Mouse (Mus musculus): ENCODE measurements at regions not wholly inside any gene's neighbourhood (a gene's known extent, or its start where the extent isn't known, plus 50 kb on each side); places are given as distances from the start of the nearest gene placed in this dataset.

DNA sequence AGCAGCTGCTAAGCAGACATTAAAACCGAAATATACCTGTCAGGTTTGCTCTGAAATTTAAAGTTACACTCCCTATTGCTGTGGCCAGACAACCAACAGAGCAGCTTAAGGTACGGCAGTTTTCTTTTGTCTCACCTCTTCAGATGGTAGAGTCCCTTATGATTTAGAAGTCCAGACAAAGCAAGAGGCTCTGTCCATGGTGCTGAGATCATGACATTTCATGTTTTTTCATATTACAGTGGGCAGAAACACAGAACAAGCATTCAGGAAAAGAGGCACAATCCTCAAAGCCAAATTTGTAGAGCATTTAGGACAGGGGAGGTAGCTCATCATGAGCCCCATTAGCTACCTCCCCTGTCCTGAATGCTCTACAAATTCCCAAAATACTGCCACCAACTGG, 620.0 kb downstream of the Dnah5 start:
- peak; percentile 16 for DNase-seq

DNA sequence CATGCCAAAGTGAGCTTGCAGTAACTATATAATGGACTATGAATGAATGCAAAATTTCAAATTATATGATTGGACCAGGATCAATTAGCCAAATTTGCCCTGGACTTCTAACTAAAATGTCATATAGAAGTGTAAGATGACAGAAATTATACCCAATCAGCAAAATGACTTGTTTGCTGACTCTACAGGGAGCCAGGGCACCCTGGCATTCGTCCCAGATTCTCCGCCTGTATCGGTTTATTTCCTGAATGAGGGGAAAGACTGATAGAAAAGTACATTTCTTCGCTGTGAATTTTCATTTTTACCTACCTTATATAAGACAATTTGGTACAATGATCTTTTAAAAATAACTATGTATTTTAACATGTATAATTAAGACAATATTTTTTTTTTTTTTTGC, 631.3 kb downstream of the Dnah5 start:
- DNase-seq = no peak

DNA sequence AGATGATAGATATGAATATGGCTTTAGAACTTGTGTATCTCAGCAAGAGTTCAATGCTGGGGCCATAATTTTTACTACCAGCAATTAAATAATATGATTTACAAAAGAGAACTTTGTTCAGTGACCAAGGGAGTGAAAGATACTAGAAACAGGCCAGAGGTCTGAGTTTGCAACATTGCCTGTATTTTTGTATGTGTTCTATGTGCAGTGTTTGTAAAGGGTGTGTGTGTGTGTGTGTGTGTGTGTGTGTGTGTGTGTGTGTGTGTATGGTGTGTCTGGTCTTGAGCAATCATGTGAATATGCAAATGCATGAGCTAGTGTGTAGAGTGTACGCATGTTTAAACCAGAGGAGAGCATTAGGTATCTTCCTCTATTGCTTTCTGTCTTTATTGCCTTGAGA, 636.8 kb downstream of the Dnah5 start:
- DNase-seq = no peak

DNA sequence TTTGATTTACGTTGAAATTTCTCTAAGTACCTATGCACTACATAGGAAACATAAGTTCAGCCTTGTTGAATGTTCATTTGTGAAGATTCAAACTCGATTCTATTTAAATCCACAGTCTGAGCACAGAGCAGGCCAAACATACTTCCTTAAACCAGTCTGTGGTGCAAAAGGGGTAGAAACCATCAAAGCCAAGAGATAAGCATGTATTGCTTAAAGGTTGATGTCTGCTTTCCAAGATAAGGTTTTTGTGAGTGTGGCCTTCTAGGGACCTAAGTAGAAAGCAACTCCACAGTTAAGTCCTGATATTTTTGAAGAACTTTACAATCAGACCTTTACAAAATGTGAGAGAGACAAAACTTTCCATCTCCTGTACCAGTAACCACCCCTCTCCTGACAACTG, 652.9 kb downstream of the Dnah5 start:
- no peak for DNase-seq

DNA sequence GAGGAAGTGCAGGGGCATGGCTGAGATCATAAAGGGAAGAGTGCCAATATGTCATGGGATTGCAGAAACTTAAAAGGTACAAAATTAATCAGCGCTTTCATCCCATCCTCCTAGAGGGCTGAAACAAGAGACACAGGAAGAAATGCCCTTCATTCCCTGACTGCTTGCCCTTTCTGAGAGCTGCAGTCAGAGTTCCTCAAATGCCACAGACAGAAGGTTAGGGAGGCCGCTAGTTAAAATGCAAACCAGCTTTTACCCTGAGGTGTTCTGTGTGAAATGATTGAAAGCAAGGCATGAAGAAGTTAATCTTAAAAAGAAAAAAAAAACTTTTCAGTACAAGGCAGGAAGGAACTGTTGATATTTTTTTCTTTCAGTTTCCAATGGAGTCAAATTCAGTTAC, 654.6 kb downstream of the Dnah5 start:
- DNase-seq = no peak

DNA sequence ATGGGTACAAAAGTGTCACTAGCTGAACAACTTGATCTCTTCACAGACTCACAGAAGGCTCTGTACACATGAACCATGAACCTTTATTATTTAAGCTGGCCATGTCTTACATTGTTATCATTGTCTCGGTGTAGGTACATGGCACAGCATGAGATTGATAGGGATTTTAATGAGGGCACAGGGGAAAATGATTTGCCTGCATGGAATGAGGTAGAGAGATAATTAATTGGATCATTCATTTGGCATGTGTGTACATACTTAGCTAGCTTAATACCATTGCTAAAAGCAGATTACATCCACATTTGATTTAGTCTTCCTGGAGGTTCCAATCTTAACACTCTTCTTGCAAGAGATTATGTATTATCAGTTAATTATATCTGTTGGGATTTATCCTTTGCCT, 660.5 kb downstream of the Dnah5 start:
- peak; percentile 53 for DNase-seq

DNA sequence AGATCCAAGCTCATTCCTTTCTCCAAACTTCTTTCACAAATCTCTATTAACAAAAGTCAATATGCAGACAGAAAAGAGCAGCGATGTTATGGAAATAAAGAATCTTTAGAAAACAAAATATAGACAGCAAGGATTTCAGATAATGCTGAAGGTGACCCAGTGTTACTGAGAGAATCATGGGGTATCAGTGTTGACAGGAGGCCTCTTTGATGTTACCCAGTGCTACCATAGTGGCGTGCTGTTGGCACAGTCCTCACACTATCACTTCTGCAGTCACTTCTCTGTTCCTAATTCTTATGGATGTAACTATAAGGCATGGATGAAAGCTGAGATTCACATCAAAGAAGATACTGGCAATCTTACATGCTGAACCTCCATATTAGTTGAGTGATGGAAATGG, 661.4 kb downstream of the Dnah5 start:
- no peak for DNase-seq

DNA sequence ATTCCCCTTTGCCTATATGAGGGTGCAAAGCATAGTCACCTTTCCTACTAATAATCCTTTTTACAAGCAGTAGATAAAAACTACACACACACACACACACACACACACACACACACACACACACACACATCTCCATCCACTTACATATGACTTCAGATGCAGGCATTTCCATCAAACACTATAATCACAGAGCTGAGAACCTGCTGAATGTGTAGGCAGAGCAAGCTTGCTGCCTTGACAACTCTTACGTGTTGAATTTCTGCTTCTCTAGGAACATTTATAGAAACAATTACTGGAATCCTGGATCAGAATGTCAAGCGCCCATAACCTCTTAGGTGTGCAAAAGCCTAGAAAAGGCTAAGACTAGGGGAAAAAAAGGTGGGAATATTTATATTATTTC, 669.4 kb downstream of the Dnah5 start:
- DNase-seq = no peak

DNA sequence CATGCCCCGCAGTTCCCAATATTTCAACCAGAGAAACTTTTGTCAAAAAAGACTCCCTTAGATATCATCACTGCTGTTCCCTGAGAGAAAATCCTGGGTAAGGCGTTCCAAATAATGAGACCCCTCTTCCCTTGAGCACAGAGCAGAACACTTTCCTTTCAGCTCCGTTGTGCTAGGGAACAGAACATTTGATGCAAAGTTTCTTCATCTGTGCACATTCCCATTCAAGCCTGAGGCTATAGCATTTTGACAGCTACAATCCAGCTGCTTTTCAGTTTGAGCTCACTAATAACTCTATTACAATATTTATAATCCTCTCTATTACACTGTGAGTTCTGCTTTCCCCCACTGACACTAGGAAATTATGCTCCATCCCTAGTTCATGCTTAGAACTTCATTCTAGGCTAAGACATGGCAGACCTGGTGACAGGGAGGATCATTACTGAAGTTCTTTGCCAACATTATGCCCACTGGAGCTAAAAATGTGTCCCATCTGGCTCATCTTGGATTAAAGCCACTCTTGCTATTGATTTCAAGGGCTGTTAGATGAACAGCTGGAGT, 692.8 kb downstream of the Dnah5 start:
- no peak for DNase-seq

DNA sequence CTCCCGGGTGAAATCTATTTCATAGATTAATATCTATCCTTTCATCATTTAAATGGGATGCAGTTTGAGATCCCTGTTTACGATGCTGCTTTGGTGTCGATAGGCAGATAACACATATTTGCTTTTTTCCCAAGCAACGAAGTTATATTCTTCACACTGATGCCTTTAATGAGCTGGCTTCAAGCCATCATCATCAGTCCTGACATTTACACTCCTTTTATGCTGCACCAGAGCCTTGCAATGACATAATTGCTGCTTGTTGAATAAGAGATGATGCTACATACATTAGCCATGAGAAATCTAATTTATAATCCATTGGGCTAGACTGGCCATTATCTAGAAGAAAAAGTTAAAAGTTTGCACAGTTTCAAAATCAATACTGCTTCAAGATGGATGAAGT, 718.9 kb downstream of the Dnah5 start:
- DNase-seq = no peak

DNA sequence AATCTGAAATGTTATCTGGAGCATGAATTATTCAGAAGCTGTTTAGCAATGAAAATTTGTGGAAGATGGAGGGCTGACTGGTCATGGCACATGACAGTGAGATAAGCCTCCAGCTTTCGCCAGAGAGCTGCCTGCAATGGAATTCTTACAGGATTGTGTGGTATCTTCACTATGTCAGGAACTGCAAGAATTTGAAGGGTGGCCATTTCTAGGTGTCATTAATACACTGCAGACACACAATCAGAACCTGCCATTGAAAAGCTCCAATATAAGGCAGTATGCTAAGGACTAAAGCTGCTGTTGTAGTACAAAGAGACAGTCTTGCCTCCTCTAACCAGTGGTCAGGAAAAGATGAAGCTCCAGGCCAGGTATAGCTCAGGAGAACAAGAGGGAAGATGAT, 744.7 kb downstream of the Dnah5 start:
- DNase-seq = no peak
